Mouse (Mus musculus): ENCODE results near the gene Eif4b. TPM values are rescaled to one million over a fixed set of nuclear protein-coding genes. Genes with fewer than 3 reads are reported as not detected.

The Eif4b gene
- total RNA-seq (2022) = 100 to 1,000 TPM; 161 to 190 (median 169) TPM

- peak; percentile 97 for DNase-seq (ENCODE audit: low spot score)
Observed at GRCm38 (mm10) chr15:102073559-102074069, at the start of gene Eif4b. Gene Eif4b (plus strand): TSS chr15:102073773.

DNA sequence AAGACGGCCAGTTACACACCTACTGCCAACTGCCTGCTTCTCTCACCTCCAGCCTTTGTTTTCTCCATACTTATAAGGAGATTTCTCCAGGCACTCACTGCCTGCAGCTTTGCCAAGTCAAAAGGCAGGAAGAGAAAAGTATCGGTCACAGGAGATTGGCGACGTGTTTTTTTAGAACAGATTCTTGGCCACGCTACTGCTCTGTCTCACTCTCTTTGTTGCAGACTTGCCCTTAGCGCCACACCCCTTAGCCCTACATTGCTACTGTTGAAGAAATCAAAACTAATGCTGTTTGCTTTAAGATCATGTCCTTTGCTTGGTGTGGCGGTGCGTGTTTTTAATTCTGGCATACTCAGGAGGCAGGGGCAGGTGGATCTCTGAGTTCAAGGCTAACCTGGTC lies 49.7 kb upstream of the Eif4b start:
- DNase-seq (ENCODE audit: low spot score) = no peak

GRCm38 (mm10) chr15:102025136-102025872 lies 48.3 kb upstream of the Eif4b start:
- DNase-seq (ENCODE audit: low spot score) = no peak

- no peak for DNase-seq (ENCODE audit: low spot score)
Observed at GRCm38 (mm10) chr15:102026430-102026829, 47.1 kb upstream of the Eif4b start.

GRCm38 (mm10) chr15:102028040-102028439 lies 45.5 kb upstream of the Eif4b start, which contains the start of gene Krt18:
Gene Krt18 (plus strand): TSS chr15:102028180.
- no peak for DNase-seq (ENCODE audit: low spot score)

DNA sequence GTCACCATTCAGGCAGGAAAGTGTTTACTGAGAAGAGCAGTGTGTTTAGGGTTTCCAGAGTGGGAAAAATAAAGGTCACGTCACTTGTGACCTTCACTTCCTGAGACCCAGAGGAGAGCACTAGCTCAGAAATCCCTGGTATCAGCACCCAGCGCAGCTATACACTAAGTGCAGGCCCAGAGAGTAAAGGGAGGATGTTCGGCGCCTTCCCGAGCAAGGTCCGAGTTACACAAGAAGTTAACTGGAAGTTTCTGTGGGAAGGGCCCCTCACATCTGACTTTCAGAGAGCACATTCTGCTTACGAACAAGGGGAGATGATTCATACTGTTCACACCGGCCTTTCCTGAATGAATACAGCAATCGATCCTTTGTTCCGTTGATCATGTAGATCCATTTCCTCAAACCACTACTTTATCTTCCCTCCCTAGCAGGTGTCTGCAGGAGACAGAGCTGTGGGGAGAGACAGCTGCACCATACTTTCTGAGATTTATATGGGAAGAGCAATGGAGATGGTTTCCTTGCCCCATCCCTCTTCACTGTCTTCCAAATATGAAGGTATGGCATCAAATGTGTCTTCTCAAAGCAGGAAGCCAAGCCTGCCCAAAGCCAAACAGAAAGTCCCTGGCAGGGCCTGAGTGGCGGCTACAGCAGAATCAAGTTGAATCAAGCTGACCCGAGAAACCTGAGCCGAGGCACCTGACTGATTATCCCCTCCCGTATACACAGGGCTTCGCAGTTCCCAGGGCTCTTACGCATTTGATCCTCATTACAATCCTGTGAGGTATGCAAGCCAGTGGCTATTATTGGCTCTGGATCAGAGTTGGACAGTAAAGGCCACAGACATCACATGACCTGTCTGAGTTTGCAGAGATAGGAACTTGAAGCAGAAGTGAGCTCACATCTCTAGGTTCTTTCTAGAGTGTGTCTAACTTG lies 39.2 kb upstream of the Eif4b start:
- no peak for DNase-seq (ENCODE audit: low spot score)

DNA sequence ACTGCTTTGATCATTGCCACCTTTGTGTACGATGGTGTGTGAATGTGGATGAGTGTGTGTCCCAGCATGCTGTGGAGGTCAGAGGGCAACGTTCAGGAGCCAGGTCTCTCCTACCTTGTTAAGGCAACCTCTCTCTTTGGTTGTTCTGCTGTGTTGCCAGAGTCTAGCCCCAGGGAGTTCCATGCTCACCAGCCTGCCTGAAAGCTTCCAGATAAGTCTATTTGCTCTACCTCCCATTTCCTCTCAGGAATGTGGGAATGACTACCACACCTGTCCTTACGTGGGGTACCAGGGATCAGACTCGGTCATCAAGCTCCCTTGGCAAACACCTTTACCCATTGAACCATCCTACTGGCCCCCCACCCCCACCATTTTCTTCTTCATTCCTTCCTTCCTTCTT lies 33.3 kb upstream of the Eif4b start:
- no peak for DNase-seq (ENCODE audit: low spot score)

DNA sequence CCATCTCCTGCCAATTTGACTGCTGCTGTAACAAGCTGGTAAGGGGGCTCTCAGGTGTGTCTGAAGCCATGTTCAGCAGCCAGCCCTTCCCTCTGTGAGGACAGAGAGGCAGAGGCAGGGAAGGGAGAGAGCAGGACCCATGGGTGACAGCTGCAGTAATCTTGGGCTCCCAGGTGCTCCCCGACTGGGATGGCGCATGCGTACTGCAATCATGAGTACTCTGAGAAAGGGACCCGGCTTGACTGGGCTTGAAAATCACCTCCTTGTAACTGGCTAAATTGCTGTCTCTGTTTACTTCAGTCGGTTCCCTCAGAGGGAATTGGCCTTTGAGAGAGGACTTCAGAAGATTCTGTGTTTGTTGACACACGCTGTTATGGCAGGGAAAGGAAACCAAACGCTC lies 31.6 kb upstream of the Eif4b start:
- DNase-seq (ENCODE audit: low spot score) = no peak

GRCm38 (mm10) chr15:102044745-102045144 lies 28.8 kb upstream of the Eif4b start:
- no peak for DNase-seq (ENCODE audit: low spot score)

- DNase-seq (ENCODE audit: low spot score) = no peak
Observed at GRCm38 (mm10) chr15:102045691-102046090, 27.9 kb upstream of the Eif4b start.

DNA sequence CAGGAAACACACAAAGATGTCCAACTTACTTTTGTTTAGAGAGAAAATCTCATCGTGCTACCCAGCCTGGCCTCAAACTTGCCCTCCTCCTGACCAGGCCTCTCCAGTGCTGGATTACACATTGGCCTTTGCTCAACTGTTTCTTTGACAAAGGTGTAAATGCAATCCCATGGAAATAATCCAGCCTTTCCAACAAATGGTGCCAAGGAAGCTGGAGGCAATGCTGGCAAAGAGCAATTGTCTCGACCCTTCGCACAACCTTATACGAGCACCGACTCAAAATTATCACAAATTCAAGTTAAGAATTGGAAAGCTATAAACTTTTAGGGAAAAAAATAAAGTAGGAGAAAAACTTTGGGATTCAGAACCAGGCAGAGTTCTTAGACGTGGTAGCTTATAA lies 25.6 kb upstream of the Eif4b start:
- DNase-seq (ENCODE audit: low spot score) = no peak

GRCm38 (mm10) chr15:102049871-102050270 lies 23.7 kb upstream of the Eif4b start:
- no peak for DNase-seq (ENCODE audit: low spot score)

DNA sequence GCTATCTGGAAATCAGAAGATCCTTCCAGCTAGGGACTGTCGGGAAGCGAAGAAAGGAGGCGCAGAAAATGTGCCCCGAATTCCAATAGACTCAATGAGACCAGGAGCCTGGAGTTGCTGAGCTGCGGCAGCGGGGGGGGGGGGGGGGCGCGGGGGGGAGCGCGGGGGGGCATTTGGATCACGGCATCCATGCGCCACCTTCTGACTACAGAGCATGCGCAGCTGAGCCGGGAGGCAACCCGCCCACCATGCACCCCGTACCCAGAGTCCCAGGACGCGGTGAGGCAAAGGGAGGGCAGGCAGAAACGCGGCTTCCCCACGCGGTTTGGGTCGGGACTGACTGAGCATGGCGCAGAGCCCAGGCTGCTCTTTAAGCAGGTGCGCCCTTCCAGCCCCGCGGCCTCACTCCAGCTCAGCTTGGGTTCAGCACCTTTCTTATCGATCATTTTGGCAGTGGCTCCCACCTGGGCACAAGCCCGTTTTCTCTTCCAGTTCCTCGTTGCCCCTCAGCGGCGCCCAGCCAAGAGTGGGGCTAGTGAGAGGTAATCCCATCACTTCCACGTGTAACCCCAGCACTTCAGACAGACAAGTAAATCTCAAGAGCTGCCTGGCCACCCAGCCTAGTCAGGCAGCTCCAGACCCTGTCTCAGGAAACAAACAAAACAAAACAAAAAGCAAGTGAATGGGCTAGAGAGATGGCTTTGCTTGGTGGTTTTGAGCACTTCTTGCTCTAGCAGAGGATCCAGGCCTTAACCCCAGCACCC lies 21.5 kb upstream of the Eif4b start:
- no peak for DNase-seq (ENCODE audit: low spot score)

GRCm38 (mm10) chr15:102056495-102057174 lies 16.9 kb upstream of the Eif4b start:
- no peak for DNase-seq (ENCODE audit: low spot score)

DNA sequence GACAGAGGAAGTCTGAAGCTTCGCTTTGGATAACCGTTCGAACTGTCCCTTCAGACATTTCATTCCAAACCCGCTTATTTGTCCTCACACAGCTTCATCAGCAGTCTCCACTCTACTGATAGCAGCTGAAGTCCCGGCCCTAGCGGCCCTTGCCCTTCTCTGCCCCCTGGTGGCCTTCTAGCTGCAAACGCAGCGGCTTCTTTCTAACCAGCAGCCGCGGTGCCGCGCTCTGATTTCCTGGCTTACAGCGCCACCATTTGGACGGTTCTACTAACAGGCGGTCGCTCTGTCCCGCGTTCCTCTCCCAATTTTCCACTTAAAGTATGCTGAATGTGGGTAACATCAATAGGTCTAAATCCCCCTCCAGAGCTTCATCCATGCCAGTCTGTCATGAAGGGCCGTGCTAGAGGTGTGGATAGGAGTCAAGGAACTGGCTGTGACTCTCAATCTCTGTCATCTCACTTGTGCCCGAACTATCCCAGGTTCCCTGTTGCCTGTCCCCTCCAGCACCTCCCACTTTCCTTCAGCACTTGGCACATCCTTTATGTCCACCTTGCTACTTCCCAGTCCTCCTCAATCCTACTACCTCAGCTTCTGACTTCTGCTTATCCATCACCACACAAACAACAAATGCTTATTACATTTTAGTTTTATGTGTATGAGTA lies 7.8 kb upstream of the Eif4b start:
- DNase-seq (ENCODE audit: low spot score) = peak; percentile 94

GRCm38 (mm10) chr15:102070476-102071467 lies 2.8 kb upstream of the Eif4b start:
- DNase-seq (ENCODE audit: low spot score) = no peak

- no peak for DNase-seq (ENCODE audit: low spot score)
Observed at GRCm38 (mm10) chr15:102072963-102073558, 512 bp upstream of the Eif4b start.

DNA sequence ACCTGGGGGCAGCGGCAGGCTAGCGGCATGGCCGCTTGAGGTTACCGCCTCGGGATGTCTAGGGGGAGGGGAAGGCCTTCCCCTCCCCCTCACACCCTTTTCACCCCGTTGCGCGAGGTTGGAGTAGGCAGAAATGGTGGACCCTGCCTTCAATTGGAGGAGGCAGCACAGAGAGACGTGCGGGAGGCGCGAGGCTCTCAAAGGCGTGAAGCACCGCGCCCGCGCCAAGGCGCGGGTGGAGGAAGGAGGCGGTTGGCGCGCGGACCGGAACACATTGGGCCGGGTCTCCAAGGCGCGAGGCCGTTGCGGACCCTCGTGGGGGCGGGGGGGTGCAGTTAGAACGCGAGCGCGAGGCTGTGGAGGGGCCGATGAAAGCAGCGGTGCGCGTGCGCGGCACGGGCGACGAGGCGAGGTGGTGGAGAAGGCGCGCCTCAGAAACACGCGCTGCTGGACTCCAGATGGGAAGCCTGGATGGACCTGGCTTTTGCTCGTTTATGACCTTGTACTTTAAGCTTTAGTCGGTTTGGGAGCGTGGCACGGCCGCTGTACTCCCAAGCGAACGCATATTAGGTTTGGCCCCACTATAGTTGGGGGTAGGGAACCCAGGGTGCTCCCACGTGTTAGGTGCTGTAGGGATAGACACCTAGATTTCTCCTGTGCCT lies 628 bp downstream of the Eif4b start:
- no peak for DNase-seq (ENCODE audit: low spot score)
